Mouse (Mus musculus): ENCODE results near the gene Phlpp1.

Phlpp1 gene

DNA sequence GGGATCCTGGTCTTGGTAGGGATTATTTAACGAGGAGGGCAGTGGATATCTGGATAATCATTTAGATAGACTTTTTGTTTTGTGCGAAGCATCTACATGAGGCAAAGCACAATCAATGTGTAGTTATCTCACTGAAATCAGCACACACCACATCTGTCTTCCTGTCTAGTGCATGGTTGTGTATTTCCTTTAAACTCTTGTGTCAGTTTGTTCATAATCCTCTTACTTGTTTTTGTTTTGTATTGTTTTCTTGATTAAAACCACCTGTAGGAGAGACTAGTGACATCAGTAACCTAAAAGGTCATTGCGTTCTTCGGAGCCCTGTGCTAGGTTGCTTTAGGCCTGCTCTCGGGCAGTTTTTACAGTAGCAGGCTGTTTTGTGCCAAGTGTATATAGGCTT is 146.8 kb downstream of the Phlpp1 start:
- DNase-seq (ENCODE audit: low spot score) = no peak

DNA sequence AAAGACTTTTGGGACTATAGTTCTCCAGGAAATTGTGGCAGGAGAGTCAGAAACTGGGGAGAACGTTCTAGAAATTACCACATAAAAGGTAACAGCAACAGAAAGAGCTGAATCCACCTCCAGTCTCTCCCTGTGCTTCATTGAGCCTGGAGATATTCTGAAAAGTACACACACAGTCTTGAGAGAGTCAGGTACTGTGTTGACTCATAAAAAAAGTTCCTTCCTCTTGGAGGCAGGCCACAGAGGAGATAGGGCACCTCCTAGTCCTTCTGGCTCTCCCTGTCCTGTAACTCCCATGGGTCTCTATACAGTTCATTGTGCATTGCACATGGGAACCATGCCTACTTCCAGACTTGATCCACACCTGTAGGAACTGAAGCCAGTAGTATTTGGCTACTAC is 149.0 kb downstream of the Phlpp1 start:
- no peak for DNase-seq (ENCODE audit: low spot score)

DNA sequence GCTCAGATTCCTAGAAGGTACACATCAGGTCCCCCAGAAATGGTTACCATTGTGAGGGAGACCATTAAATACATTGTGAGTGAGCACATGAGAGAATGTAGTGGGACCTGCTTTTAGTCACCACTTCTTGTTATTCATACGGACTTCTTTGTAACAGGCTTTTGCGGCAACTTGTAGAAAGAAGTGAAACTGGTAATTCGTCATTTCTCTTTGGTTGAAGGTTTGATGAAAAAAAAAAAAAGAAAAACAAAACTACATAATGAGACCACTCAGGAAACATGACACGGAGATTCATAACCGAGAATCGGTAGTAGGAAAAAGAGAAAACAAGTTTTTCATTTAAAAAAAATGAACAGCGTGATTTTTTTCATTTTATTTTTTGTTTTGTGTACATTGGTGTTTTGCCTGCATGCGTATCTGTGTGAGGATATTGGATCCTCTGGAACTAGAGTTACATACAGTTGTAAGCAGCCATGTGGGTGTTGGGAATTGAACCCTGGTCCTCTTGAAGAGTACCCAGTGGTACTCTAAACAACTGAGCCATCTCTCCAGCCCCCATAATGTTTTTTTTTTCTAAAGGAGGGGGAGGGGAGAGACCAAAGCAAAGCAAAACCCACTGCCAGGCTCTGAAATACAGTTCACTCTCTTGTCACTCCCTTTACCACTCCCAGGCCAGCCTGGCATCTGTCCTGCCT is 150.0 kb downstream of the Phlpp1 start:
- no peak for DNase-seq (ENCODE audit: low spot score)

DNA sequence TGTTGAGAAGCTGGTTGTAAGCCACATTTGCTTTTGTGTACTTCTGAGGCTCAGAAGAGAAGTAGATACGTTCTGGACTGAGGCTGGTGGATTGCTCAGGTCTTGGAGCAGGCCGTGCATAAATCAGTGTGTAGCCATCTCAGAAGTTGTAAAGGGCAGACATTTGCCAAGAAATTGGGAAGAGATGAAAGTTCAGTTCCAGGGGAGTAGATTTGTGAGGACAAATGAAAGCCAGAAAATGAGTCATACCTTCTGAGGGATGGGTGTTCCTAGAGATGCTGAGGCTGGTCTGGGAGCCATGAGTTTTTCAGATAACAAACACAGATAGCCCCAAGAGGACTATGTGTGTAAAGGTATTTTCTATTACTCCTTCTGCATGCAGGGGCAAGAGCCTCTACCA is 155.1 kb downstream of the Phlpp1 start:
- DNase-seq (ENCODE audit: low spot score) = no peak

DNA sequence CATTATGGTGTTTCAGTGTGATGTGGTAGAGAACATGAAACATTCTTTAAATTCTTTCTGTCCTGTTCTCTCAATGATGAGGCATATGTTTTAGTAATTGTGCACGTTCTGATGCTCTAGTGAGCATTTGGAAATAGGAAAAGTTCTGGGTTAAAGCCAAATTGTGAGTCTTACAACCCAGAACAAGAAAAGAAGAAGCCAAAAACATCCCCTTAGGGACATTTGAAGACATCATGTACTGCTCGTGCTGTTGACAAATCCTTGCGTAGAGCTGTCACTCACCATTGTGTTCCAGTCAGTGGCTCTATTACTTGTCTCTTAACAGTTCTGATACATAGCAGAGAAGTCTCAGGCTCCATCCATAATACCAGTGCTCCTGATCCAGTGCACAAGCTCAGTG is 170.5 kb downstream of the Phlpp1 start:
- no peak for DNase-seq (ENCODE audit: low spot score)

DNA sequence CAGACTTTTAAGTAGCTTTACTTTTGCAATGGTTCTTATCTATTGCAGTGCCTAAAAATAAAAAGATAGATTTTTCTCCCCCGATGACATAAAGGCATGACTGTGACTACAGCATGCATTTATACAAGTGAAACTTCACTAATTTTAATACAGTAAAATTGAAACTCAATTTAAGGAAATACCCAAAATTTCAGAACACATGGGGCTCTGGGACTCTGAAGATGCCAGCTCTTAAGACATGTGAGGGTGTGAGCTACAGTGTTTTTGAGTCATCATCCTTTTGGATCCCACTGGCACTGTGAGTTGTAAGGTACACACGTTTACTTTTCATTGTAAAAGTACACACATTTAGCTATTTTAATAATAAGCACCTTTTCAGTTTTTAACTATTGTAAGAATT is 173.7 kb downstream of the Phlpp1 start:
- no peak for DNase-seq (ENCODE audit: low spot score)

DNA sequence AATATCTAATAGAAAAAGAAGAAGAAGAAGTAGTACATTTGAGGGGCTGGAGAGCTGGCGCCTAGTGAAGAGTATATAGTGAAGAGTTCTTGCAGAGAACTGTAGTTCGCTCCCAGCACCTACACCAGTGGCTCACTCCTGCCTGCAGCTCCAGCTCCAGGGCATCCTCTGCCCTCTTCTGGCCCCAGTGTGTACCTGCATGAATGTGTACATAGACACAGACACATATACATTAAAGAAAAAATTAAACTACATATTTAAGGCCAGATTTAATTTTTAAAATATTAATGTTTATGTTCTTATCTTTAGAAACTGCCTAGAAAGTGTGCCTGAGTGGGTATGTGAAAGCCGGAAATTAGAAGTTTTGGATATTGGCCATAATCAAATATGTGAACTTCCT is 175.2 kb downstream of the Phlpp1 start:
- DNase-seq (ENCODE audit: low spot score) = no peak

DNA sequence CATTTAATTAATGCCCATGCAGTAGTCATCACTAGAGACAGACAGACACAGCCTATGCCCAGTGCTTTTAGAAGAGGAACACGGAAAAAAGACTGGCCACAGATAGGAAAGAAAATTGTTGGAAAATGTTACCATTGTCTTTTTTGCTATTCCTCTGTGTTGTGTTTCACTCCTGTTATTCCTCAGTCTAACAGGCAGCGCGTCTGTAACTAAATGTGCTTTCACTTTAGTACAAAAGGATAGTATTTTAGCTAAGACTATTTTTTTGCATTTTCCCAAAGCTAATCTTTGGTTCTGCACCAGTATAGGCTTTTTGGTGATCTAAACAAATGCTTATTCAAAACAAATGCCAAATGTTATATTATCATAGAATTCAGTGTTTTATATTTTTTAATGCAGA is 177.6 kb downstream of the Phlpp1 start:
- DNase-seq (ENCODE audit: low spot score) = no peak

DNA sequence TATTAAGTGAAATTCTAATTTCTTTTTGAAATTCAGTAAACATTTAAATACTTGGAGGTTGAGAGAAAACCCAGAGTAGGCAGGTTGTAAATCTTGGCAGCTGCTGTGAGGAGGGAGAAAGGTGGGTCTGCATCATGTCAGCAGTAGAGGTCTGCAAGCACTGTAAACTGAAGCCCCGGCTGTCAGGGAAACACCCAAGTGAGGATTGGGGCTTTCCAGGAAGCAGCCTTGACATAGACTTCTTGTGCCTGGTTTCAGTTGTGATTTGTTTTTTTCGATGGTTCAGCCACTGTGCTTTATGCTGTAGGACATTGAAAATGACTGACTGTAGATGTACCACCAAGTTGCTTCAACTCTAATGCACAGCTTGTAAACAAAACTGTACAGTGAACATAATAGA is 180.0 kb downstream of the Phlpp1 start:
- no peak for DNase-seq (ENCODE audit: low spot score)

DNA sequence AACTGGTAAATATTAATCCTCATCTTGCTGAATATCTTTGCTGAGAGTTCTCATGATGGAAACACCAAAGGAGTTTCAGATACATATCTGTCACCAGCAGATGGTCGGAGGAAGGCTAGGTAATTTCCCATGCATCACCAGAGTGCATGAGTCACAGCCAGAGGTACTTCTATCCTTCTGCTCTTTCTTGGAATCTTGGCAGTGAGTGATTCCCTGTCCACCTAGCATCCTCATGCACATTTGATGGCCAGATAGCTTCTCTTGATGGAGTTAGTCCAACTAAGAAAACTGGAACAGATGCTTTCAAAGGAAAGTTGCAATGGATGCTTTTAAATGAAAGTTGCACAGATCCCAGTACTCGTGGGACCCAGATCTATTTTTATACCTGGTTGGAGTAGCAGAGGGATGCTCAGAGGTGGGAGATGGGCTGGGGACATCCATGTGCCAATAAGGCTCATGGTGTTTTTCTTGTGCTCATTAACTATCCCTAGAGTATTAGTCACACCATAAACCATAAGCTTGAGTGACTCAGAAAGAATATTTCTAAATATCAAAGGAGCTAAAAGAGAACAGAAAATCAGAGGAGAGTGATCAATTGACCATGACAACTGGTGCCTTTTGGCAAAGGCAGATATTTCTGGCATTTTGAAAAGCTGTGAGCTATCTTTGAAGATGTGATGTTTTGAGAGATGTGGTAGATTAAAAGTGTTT is 181.4 kb downstream of the Phlpp1 start:
- no peak for DNase-seq (ENCODE audit: low spot score)

DNA sequence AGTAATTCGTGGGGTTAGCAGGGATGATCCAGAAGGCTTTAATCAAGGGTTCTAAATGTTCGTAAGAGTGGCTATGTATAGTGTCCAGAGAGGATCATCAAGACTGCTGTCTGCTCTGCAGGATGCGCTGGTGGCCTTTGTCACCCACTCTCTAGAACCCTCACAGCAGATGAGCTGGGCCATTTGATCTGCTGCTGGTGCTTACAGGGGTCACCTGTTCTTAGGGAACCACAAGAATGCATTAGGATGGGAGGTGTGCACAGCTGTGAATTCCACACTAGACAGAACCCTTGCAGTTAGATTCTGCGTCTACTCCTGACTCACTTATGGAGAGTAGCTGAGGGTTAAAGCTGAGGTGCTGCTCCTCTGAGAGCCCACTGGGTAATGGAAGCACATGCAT is 182.4 kb downstream of the Phlpp1 start:
- DNase-seq (ENCODE audit: low spot score) = no peak

DNA sequence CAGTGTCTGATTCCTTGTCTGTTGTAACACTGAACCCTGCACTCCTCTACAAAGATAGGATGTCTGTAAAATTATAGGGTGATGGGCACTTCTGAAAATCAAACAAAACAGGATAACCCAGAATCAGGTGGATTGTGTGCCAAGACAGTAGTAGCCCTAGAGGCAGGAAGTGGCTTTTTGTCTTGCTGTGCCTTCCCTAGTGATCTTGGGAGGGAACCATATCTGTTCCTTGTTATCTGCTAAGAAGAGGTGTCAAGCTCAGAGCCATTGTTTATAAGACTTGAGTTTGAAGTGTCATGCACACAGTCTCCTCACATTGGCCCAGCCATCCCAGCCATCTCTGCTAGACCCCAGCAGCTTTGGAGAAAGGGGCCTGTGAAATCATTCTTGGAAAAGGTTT is 187.9 kb downstream of the Phlpp1 start:
- DNase-seq (ENCODE audit: low spot score) = no peak

DNA sequence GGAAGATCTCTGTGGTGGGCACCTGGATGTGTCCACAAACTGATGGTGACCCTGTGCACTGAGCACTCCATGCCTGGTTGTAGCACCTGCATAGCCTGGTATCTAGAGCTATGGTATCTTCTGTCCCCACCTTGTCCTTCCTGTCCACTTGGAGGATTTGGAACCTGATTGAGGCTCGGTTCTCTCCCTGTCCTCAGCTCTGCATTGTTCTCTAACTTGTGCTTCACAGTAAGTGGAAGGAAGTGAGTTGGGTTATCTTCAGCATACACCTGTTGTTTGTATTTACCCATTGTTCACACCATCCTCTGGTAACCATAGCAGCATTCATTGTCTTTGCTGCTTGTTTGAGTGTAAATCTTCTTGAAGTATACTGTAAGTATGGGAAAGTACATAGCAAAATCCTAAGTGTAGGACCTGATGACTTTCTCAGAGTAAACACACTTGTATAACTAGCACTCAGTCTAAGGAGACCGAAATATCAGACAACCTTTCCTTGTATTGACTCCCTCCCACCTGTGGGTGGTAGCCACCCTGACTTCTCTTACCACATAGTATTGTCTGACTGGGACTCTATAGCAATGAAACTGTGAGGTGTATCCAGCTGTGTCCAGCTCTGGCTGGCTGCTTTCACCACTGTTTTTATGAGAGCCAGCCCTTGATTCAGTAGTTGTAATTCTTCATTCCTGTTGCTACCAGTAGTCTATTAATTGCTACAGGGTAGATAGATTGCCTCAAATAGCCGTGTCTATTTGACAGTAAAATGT is 191.5 kb downstream of the Phlpp1 start:
- no peak for DNase-seq (ENCODE audit: low spot score)

DNA sequence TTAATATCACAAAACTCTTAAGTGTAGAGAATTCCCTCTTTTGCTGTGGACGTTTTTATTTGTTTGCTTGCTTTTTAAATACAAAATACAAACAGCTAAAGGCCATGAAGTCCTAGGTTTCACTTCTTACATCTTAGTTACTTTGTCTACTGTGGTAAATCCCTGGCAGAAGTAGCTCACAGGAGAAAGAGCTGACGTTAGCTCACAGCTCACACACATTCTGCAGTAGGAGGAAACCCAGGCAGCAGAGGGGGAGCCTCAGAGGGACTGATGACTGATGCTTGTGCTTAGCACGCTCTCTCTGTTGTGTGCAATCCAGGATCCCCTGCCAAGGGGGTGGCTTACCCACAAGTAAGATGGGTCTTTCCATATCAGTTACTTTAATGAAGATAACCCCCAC is 197.8 kb downstream of the Phlpp1 start:
- DNase-seq (ENCODE audit: low spot score) = no peak

DNA sequence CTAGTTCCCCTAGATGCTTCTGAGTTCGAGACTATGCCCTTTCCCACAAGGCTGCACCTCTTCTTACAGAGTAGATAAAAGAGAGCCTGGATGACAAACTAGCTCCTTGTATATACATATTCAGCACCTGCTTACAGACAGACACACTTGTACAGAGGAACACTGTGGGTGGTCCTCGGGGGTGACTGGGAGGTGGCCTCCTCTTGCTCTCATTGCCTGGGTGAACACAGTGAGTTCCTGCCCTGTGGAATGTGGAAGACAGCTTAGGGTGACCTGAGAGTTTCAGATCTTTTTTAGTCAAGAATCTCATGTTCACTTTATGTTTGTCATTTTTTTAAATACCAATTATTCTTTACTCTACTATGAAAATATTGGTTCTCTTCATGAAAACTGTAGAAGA is 200.9 kb downstream of the Phlpp1 start:
- DNase-seq (ENCODE audit: low spot score) = no peak

DNA sequence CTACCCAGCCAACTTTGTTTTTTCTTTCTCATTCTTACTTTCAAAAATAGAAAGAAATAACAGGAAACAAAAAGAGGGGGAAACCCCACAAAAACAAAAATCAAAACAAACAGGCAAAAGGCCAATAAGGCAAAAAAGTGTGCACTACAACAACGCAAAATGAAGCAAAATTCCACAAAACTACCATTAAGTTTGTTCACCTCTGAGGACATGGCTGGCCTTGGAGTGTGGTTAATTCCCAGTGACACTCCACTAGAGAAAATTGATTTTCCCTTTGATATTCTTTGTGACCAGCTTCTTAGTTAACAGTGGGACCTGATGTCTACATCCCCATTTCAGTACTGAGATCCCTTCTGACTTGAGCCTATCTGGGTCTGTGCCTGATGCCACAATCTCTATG is 202.1 kb downstream of the Phlpp1 start:
- DNase-seq (ENCODE audit: low spot score) = no peak

DNA sequence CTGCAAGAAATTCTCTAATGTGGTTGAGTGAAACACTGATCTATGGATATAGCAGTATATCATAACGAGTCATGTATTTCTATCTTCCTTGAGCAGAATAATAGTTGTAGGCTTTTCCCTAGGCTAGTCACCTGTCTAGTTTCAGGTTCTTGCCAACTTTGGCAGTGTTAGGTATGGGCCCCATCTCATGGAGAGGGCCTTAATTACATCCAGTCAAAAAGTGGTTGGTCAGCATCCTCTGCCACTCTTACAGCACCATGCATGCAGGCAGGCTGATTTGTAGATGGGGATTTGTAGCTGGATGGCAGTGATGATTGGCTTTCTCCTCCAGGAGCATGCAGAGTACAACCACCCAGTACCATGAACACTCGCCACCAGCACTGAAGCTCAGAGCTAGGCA is 202.7 kb downstream of the Phlpp1 start:
- DNase-seq (ENCODE audit: low spot score) = no peak

DNA sequence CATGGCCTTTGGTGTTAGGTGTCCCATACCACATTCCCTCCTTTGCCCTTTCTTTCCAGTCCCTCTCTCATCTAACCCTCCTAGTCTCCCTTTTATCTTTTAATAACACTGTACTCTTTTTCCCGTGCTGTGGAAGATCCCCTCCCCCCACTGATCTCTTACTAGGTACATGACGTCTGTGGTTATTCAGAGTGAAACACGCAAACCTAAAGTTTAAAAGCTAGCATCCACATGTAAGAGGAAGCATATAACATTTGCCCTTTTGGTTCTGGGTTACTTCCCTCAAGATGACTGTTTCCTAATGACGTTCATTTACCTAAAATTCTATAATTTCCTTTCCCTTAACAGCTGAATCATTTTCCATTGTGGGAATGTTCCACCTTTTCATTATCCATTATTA is 203.4 kb downstream of the Phlpp1 start:
- no peak for DNase-seq (ENCODE audit: low spot score)

DNA sequence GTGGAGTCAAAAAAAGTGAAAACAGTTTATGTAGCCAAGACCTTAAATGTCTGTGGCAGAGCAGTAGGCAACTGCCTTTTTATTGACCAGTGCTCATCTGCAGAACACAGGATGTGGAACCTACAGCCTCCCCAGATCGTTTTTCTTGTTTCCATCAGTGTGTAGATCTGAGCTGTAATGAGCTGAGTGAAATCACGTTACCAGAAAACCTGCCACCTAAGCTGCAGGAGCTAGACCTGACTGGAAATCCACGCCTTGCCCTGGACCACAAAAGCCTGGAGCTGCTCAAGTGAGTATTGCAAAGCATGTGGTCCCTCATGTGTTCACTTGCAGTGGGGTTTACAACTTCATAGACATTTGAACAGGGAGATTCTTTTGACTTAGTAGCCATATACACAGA is 204.5 kb downstream of the Phlpp1 start:
- no peak for DNase-seq (ENCODE audit: low spot score)

DNA sequence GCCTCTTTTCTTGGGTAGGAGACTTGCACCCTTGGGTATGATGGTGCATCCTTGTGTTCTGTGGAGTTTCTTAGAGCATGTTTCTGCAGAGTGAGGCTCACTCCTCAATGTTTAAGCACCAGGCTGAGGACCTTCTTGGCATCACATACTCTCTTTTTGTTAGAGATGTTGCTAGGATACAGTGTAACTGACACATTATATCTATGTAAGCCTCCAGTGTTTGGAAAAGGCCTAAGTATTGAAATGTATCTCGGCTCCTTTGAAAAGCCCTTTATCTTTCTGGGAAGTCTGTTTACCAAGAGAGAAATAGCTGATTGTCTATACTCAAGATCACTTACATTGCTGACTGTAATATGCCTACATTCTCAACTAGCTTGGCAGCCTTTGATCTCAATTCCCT is 208.9 kb downstream of the Phlpp1 start:
- no peak for DNase-seq (ENCODE audit: low spot score)

DNA sequence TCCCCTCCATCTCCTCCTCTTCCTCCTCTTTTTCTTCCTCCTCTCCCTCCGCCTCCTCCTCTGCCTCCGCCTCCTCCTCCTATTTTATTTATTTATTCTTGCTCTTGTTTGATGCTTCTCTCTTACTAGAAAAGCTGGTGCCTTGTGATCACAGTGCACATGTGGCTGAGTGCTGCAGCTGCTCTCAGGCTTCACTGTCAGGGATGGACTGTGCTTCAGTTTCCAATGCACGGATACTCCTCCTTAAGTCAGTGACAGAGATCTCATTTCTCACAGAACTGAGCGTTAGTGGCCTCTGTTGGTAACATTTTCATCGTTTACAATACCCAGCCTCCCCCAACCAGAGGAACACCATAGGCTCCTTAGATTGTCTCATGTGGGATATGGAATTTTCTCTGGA is 215.0 kb downstream of the Phlpp1 start:
- DNase-seq (ENCODE audit: low spot score) = no peak

DNA sequence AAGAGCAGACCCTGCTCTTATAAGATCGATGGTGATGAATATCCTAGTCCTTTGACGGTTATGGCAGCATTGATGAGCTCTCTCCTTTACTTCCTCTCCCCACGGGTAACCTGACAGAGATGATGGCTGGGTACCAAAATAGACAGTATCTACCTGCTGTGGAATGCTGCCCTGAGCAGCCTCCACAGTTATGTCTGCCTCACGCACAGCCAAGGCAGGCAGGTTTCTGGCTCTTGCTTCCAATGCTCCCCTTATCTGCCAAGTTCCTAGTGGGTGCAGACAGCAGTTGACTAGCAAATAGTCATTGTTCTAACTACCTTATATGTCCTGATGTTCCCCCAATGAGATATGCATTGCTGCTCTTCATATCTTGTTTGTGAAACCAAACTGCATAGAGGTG is 215.7 kb downstream of the Phlpp1 start:
- DNase-seq (ENCODE audit: low spot score) = no peak

DNA sequence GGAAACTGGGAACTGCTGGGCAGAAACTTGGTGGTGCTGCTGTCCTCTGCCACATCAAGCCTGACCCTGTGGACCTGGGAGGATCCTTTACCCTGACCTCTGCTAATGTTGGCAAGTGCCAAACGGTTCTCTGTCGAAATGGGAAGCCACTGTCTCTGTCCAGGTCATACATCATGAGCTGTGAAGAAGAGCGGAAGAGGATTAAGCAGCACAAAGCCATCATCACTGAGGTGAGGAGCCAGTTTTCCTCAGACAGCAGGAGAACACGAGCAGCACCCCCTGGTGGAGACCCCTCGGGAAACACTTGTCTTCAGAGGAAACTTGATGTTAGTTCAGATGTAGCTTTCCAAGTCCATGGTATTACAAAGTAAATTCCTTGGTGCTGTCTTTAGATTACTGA is 218.1 kb downstream of the Phlpp1 start:
- peak; percentile 77 for DNase-seq (ENCODE audit: low spot score)

Data from adipocyte (in vitro differentiated cells).